In the genomic region with DNA sequence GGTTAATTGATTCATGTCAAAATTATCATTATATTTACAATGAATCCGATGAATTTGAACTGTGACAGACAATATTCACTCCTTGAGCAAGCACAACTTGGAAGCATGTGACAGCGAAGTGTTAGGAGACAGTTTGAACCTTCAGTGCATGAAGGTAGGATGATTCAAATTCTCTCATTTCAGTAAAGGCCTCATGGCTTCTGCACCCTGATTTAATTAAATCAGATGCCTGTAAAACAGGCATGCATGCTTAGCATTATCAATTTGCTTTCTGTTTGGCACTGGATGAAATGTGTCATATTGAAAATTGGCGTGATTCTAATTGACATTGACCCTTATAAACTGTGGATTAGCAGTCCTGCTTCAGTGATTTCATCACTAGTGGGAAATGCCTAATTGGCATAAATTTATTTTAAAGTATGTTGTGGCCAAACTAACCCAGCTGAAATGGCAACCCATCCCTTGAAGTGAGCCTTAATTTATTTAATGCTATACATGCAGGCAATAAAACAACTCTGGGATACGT, we compare ENCODE assay signal across 13 mouse cellular contexts.
"Had no signal": no experiment of that assay in that cellular context is flagged by ENCODE, and none has a peak within 500 bp of the region (broad histone marks: within the 10 kb centered on the region; RNA-seq: fewer than 3 reads in every experiment).

No protein-coding gene starts in this region.

- H3K9me3 ChIP-seq: limb, embryonic 12.5 days; liver, embryonic 13.5 days; neural tube, embryonic 15.5 days; stomach, embryonic 15.5 days had no signal

- H3K36me3 ChIP-seq: limb, embryonic 12.5 days; liver, embryonic 13.5 days; neural tube, embryonic 15.5 days; stomach, embryonic 15.5 days had no signal

- DNase-seq: kidney, adult 8-10 months; kidney, postnatal 25 days; liver; liver, embryonic 13.5 days; lung, adult 18-20 months; right cerebral cortex, postnatal 14 days; thymus, adult 2 months; thymus, postnatal 25 days had no signal

- ATAC-seq: intestine, postnatal 0 days had no signal

- H3K4me3 ChIP-seq: limb, embryonic 12.5 days; liver, embryonic 13.5 days; myocyte; neural tube, embryonic 15.5 days; stomach, embryonic 15.5 days had no signal

- H3K27ac ChIP-seq: limb, embryonic 12.5 days; liver, embryonic 13.5 days; neural tube, embryonic 15.5 days; stomach, embryonic 15.5 days had no signal

- H3K9ac ChIP-seq: limb, embryonic 12.5 days; liver, embryonic 13.5 days; neural tube, embryonic 15.5 days; stomach, embryonic 15.5 days had no signal

- H3K27me3 ChIP-seq: limb, embryonic 12.5 days; liver, embryonic 13.5 days; neural tube, embryonic 15.5 days; stomach, embryonic 15.5 days had no signal

- H3K4me1 ChIP-seq: limb, embryonic 12.5 days; liver, embryonic 13.5 days; neural tube, embryonic 15.5 days; stomach, embryonic 15.5 days had no signal

- H3K4me2 ChIP-seq: limb, embryonic 12.5 days; liver, embryonic 13.5 days; neural tube, embryonic 15.5 days; stomach, embryonic 15.5 days had no signal
